Mouse (Mus musculus): ENCODE results near the gene Fam207a.

Fam207a gene

DNA sequence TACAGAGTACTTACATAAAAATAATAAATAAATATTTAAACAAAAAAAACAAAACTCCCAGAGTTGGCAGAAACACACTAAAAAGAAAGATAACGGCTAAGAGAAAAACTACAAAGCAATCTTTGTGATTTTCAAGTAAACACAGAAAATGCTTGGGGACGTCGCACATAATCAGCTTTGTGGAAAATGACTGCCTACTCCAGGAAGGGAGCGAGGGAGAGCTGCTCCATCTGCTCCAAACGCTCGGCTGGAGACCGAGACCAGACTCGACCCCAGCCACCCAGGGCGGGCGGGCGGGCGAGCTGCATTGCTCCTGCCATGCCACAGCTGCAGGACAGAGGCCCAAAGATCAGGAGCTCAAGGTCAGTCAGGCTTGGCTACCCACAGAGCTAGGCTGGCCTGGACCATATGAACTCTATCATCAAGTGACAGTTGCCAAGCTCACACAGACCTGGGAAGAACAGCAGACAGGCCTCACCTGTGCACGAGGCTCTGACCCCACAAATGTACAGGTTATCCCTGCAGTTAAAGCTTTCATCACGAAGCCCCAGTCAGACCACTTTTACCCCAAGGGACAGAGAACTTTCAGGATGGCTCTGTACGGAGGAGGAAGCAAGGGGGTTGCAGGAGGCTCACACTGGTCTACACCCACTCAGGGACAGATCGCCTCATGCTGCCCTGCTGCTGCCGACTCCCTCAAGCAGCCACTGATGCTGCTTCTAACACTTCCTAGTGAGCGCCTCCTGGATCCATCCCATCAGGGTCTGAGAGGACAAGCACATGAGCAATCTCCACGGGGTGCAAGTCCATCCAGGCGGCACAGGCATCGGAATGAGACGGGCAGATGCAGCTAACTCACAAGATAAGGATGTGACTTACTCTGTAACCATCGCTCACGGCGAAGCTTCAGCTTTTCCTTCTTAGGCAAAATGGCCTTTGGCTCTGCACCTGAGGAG is 12.3 kb downstream of the Fam207a start:
- no peak for DNase-seq (ENCODE audit: low spot score)

DNA sequence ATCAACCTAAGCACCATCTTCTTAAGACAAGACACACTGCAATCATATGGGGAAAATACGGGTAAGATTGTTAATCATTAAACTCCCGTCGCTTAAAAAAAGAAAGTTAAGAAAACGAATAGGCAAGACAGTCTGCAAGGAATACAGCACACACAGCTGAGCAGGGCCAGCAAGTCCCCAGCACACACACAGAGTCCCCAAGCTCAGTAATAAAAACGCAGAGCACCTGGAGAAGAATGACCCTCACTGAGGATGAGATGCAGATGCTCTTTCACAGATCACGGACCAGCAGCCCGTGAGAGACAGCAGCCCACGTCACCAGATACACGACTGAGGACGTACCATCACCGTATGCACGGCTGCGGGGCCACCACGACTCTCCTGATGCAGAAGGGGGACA is 14.9 kb downstream of the Fam207a start:
- no peak for DNase-seq (ENCODE audit: low spot score)

DNA sequence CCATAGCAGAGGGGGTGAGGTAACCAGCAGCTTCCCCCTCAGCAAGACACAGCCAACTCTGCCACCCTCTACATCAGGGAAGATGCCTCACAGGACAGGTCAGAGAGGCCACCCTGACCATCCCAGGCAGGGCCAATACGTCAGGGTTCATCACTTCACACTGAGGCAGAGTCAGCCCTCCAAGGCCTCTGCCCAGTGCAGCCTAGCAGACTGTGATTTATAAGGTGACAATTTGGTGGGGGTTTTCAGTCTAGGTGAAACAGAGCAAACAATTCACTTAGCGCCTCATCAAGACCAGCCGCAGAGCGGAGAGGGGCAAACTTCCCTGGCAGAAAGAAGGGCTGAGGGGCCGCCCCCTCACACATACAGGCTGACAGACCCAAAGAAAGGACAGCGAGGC is 17.3 kb downstream of the Fam207a start:
- no peak for DNase-seq (ENCODE audit: low spot score)

DNA sequence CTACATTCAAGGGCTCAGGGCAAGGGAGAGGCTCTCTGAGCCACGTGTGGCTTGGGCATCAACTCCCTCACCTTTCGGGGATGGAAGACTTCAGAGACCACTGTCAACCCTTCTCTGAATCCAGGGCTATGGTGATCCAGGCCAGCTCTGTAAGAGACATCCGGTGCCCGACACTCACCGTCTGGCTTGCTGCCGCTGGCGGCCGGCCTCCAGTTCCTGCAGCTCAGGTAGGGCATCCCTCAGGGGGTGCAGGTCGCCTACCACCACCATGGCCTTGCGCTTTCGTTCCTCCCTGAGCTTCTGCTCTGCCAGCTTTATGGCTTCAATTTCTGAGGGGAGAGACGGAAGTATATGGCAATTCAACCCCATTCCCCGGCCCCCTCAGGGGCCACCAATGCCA is 18.4 kb downstream of the Fam207a start:
- DNase-seq (ENCODE audit: low spot score): no peak

DNA sequence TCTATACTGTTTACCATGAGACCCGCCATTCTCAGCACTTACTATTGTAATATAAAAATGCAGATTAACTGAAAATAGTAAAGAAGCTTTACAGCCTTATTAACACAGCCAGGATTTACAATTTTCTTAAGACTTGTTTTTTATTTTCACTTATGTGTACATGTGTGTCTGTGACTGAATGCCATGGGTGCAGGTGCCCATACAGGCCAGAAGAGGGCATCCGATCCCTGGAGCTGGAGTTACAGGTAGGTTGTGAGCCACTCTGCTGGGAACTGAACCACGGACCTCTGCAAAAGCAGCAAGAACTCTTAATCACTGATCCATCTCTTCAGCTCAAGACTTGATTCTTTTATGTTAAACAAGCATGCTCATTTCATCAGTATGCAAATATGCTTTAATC is 22.7 kb downstream of the Fam207a start:
- no peak for DNase-seq (ENCODE audit: low spot score)

DNA sequence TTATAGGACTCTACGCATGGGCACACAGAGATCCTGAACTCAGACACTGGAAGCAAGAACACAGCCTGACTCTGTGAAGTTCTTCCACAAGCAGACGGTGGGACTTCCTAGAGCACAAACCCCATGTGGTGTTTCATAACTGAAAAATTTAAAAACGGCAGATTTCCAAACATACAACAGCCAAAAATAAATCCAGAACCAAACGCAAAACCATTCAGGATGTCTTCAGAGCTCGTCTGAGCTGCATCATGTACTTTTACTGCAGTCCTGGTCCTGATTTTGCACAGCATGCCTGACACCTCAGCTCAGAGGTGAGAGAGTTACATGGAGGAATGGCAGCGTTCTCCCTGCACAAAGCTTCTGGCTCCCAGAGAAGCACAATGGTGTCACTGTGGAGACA is 24.0 kb downstream of the Fam207a start:
- DNase-seq (ENCODE audit: low spot score): no peak

DNA sequence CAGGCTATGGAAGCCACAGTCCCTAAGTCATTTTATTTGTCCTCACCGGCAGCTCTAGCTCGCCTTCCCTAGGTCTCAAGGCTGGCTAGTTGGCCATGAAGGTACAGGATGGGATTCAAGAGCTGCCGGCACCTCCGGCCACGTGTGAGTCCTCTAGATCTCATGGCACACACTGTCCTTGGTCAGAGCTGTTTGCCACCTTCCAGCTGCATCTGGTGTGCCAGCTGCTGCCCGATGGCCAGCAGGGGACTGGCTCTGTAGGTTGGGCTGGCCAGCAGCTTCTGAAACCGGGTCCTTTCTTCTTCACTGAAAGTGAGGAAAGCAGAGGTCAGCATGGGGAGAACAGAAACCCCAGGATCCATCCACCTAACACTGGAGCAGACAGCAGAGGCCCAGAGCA is 27.4 kb downstream of the Fam207a start:
- DNase-seq (ENCODE audit: low spot score): no peak

DNA sequence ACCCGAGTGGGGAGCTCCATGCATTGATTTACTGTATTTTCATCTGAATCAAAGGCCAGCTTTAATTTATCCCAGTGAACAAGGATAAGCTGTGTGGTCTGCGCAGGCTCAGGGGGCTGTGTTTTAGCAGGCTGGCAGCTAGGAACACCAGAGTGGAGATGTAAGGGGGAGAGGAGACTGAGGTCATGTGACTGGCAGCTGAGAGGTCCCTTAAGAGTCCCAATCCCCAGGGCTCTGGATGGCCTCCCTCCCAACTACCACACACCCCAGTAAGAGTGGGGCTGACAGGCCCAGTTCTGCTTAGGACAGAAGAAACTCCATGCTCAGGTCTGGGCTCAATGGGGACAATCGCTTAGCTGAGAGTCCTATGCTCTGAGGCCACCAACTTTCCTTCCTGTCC is 29.8 kb downstream of the Fam207a start:
- no peak for DNase-seq (ENCODE audit: low spot score)

DNA sequence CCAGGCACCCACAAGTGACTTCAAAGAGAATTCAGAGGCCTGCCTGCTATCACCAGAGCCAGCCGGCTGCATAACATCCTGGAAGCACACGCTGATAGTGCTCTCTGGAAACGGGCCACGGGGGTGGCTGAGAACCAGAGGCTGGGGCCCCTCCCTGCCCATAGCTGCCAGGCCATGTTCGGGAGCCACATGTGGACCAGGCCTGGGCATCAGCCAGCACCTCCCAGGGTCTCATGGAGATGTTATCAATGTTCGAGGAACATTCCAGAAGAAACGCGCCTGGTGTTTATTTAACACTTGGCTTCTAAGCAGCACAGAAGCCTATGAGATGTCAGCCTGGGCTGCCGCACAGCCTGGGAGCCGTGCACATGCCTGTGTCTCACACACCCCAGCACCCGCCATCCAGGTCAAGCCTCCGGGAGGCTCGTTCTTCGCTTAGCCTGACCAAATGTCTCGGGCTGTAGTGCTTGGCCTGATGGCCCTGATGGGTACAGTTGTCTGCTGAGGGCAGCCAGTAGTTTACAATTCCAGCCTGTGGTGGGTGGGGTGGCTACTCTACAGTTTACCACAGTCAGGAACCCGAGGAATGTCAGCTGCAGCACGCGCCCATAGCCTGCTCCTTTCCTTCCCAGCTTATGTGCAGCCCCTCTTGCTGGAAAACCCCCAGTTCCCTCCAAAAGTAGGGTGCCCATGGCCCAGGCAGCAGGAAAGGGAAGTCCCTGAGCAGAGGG is 31.2 kb downstream of the Fam207a start:
- no peak for DNase-seq (ENCODE audit: low spot score)

DNA sequence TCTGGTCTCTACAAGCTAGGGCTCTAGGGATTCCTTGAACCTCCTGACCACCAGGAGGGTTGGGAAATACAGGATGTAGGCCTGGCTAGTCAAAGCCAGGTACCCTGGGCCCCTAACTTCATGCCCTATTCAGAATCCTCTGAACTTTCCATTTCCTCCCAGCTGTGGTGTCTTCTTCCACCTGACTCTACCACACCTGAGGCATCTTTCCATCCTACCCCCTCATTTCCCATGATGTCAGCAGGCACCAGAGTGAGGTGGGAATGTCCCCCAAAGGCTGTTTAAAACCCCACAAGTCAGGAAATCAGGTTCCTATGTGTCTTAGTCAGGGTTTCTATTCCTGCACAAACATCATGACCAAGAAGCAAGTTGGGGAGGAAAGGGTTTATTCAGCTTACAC is 33.8 kb downstream of the Fam207a start:
- DNase-seq (ENCODE audit: low spot score): no peak

DNA sequence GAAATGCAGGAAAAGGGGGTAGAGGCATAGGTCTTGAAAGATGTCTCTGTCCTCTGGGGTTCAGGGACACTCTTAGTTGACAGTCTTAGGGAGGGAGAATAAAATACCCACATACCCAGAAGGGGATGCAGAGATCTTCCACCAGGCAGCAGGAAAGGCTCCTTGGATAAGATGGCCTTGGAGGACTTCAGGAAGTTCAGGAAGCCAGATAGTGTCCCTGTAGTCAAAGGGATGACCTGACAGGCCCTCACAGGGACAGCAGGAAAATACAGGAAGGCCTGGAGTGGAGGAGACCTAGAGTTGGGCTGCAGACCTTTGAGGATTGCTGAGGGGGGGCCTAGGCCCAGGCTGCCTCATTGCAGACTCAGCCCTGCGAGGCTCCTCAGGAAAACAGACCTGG is 35.6 kb downstream of the Fam207a start:
- no peak for DNase-seq (ENCODE audit: low spot score)

DNA sequence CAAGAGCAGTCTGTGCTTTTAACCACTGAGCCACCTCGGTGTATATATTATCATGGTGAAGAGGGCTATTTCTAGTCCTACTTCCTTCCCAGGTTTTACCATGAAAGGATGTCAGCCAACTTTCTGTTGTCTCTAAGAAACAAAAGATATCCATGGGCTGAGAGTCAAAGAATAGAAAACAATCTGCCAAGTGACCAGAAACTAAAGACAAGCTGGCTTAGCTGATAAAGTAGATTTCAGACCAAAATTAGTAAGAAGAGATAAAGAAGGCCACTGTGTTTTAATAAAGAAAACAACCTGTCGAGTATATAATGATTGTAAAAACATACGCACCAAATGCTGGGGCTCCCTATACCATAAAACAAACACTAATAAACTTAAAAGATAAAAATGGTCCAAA is 38.7 kb downstream of the Fam207a start:
- no peak for DNase-seq (ENCODE audit: low spot score)

DNA sequence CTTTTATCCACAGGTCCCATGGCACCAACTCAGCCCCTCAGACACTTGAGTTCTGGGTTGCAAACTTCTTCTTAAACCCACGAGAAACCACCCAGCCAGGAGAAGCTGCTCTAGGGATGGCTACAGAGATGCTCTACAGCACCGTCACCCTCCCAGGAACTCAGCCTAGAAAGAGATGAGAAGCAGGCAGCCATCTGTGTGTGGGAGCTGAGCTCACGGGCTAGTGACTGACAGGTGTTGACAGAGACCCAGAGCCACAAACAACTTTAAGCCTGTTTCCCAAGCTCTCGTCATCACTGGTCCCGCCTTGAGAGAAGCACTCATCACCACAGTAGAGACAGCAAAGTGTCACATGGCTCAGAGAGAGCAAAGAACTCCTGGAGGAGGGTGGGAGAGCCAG is 43.4 kb downstream of the Fam207a start:
- DNase-seq (ENCODE audit: low spot score): no peak

DNA sequence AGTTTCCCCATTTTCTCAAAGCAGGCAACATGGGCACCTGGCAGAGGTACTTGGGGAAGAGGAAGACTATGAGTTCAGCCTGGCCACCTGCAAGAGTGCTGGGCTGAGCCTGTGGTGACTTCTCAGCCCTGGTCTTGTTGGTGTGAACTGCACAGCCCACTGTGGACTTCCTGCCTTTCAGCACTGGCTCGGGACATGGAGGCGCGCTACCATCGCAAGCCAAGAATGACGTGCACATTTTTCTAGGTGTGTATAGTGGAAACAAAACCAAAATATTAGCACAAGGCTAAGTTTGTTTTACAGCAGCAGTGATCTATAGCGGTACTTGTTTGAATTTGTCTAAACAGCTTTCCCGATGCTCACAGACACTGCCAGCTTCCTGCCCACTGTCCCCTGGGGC is 44.1 kb downstream of the Fam207a start:
- DNase-seq (ENCODE audit: low spot score): no peak

DNA sequence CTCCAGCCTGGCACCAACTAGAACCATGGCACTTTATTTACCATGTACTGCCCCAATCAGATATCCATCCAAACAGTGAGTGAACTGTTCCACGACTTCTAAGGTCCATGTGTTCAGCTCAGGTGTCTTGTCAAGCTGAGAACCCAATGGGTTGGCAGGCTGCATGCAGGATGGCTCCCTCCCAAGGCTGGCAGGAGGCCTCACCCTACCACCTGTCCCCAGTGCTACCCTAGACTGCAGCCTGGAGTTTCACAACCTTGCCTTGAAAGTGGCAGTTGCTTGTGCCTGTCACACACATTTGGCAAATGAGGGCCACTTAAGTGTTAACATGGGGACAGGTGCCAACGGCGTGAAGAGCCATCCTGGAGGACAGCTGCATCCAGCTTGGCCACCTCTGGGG is 44.8 kb downstream of the Fam207a start:
- no peak for DNase-seq (ENCODE audit: low spot score)

DNA sequence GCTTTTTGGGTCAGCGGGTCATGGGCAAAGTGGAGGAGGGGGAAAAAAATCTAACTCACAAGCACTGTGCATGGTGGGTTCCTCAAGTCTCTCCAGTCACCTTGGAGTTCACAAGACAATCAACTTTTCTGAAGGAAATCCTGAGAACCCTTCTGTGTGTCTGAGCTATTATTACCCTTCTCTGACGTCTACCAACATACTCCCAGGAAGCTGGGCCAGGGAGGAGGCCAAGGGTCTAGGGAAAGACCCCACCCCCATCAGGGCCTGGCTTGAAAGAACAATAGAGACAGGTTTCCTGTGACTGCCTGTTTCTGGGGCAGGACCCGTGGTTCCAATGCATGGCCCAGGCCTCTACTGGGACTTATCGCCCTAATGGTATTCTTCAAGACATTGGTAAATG is 46.9 kb downstream of the Fam207a start:
- DNase-seq (ENCODE audit: low spot score): no peak

DNA sequence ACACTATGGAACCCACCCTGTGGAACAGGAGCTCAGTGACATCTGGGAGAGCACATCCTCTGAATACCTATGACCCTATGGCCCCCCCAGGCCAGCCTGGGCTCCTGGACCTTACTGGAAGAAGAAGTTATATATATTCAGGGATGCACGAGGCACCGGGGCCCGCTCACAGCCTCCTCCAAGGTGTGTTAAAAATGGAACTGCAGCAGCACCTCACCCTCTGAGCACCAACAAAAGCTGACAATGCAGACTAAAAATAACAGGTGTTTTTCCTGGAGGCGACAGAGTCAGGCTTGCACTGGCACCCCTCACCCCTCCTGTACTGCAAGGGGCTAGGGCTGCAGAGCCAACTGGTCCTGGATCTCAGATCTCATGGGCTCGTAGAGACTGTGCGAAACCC is 48.2 kb downstream of the Fam207a start:
- DNase-seq (ENCODE audit: low spot score): peak; percentile 37

DNA sequence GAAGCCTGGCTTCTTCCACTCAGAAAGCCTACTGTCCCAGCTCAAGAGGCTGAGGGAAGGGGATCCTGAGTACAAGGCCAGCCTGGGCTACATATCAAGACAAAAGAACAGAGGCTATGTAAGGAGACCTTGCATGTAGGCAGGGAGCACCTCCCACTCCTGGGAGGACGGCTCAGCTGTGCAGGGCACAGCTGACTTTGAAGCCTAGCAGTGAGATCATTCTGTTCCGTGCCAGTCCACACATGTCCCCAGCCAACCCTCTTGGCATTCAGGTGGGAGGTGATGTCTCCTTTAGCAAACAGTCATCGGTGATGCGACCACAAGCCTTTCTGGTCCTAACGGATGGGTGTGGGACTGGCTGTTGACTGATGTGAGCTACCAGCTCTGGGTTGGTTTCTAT is 49.7 kb downstream of the Fam207a start:
- DNase-seq (ENCODE audit: low spot score): no peak

DNA sequence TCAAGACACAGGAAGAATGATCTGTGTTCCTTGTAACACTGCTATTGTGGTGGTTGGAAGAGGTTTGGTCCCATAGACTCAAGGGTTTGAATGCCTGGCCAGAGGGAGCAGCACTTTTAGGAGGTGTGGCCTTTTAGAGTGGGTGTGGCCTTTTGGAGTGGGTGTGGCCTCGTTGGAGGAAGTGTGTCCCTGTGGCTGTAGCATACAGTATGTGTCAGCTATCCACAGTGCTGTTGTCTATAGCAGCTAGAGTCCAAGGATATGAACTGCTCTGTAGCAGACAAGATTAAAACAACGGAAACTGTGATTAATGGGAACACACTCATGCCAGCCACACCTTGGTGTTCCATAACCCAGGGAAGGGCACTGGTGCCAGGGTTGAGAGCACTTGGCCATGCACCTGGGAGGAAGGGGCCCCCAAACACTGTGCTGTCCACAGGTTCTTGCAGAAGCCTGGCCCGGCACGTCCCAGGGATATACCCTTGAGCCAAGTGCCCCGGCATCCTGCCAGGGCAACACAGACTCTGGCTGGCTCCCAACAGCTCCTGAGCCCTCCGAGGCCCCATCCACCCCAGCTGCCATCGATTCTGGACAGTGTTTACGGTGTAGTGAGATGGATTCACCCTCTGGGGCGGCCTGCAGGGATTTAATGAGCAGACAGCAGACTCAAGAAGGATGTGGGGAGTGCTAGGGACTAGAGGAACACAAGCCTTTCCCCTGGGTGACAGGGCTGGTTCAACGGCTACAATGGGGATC is 51.2 kb downstream of the Fam207a start:
- DNase-seq (ENCODE audit: low spot score): no peak

DNA sequence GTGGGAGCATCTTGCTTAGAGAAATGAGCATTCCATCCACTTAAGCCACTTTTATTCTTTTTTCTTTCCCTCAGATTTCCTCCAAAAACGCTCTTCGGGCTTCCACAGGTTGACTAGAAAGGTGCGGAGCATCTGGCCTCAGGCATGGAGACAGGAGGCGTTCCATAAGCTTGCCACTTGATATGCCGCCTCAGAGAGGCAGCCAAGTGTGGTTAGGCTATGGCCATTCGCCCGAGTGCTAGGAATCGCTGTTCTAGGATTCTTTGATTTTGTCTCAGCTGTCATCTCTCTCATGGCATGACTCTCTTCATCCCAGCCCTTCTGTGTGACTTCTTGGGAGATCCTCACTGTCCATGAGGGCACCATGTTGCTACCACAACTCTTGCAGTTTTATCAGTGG is 54.4 kb downstream of the Fam207a start:
- DNase-seq (ENCODE audit: low spot score): no peak

DNA sequence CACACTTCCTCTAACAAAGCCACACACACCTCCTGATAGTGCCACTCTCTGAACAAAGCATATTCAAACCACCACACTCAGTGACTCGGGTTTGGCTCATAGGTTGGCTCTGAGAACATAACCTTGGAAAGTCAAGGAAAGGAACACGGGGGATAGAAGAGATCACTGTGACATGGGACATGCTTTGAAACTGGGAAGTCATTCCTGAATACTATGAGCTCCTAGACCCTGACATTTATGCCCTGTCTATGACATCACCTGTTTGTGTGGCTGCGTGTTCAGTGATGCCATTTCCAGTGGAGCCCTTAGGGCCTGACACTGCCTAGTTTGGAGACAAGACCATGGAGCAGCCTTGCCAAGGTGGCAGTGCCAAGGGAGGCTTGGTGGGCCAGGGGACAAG is 57.9 kb downstream of the Fam207a start:
- no peak for DNase-seq (ENCODE audit: low spot score)

DNA sequence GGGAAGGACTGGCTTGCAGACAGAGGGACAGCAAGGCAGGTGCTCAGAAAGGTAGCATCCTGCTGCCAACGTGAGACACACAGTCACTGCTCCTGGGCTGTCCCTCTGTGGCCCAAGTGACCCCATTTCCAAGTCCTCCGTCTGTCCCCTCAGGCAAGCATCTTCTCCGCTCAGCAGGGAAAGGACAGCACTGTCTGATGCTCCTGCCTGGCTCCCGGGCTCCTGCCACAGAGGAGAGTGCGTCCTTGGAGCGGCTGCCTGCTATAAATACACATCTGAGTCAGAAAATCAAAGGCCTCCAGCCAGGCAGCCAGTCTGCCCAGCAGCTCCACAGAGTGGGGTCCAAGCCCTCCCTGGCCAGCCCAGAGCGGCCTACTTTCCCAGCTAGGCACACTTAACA is 59.1 kb downstream of the Fam207a start:
- DNase-seq (ENCODE audit: low spot score): no peak

Data from left cerebral cortex, adult 11 months (tissue).